Mouse (Mus musculus): ENCODE measurements around the gene Ripply1. TPM values are rescaled to one million over a fixed set of nuclear protein-coding genes. Genes with fewer than 3 reads are reported as not detected.

The Ripply1 gene
- not detected in 2 replicates for total RNA-seq (2023)

DNA sequence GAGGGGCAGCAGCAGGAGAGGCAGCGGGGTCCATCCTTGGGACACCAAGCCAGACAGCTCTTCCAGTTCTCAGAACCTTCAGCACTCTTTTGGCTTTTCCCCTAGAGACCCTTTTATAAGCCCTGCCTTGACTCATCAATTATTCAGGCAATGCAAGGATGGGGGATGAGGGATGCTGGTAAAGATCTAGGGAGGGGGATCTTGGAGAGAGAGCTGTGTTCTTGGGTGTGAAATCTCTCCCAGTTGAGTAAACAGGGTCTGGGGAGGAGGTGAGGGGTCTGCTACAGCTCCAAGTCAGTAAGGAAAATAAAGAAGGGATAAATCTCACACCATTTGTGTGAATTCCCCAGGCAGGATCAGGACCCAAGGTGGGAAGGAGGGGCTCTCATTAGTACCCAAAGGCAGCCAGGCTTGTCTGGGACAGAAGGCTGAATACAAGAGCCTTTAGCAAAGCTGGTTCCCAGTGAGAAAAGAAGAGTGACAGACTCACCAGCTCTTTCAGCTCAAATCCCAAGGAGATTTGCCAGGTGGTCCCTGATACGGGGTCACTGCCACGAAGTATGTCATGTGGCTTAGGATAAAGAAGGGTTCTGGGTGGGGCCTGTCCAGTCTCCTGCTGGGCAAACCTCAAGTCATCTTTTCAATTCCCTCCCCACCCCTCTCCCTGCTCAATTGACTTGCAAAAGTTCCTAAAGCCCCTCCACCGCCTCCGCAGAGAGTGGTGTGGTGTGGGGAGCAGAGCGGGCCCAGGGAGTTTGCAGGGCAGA is at the start of gene Ripply1:
Gene Ripply1 (minus strand): TSS at position 76 of the 767 bp plus-strand sequence.

DNA sequence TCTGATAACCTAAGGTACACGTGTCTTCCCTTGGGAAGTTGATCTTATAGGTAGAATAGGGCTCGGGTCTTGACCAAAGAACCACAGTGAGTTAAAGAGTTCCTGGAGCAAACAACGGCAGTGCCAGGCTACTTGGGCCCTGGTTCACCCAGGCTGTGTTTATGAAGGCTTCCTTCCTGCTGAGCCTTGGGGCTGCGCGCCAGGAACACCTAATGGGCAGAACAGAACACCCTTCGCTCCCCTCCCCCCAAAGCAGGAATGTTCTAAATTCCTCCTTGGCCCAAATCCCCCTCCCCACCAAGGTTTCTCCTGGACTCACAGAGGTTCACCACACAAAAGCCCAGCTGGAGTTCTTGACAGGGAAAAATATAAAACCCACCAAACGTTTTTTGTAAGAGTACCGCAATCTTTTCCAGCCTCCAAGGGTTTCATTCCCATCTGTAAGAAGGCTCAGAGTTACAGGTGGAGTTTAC is 18.3 kb upstream of the Ripply1 start, which contains the start of gene Cldn2:
Gene Cldn2 (plus strand): TSS at position 423 of the 473 bp plus-strand sequence.

Other genes starting within 250 kb of the Ripply1 start
- 1.4 and 1.9 TPM in 2 replicates for gene Rnf128, start 219.0 kb downstream of the Ripply1 start, total RNA-seq (2023)
- 4.7 and 4.8 TPM in 2 replicates for gene Tbc1d8b, start 97.4 kb downstream of the Ripply1 start, total RNA-seq (2023)
- gene Gm15013, start 67.9 kb downstream of the Ripply1 start, total RNA-seq (2023), result not detected in 2 replicates
- not detected in 2 replicates for gene Cldn2, start 18.5 kb upstream of the Ripply1 start, total RNA-seq (2023)
- 0.28 TPM in 1 of 2 replicates, not detected in the other for gene Morc4, start 89.3 kb upstream of the Ripply1 start, total RNA-seq (2023)
- gene Rbm41, start 216.2 kb upstream of the Ripply1 start, total RNA-seq (2023), result 10.9 and 12.3 TPM in 2 replicates